Mouse (Mus musculus): ENCODE results near the gene Tnfrsf17. TPM values are rescaled to one million over a fixed set of nuclear protein-coding genes. Genes with fewer than 3 reads are reported as not detected.
"Not testable (repeated sequence)": the region's sequence is repeated elsewhere in the genome, so short reads cannot be mapped to it uniquely, and the experiment has no call there.

The Tnfrsf17 gene
- polyA plus RNA-seq, 1 experiment from 2014 or later: not detected

GRCm38 (mm10) chr16:11360576-11360975 lies 47.0 kb downstream of the Tnfrsf17 start:
- H3K27me3 ChIP-seq (replicated peaks; ENCODE audit: low read depth, poor library complexity, severe bottlenecking); H3K4me3 ChIP-seq; H3K27ac ChIP-seq (replicated peaks); DNase-seq (ENCODE audit: low spot score); H3K36me3 ChIP-seq (replicated peaks); H3K4me1 ChIP-seq; H3K9me3 ChIP-seq: not testable (repeated sequence)
- 82% methylated on average over 2 of the region's 2 CpGs for WGBS

- no peak overlapping the region for H3K27ac ChIP-seq (replicated peaks)
- no peaks in the 10 kb centered on the region for H3K36me3 ChIP-seq (replicated peaks)
- H3K4me1 ChIP-seq: peaks cover 19% of the 10 kb centered on the region
- no peak for DNase-seq (ENCODE audit: low spot score)
- no peaks in the 10 kb centered on the region for H3K27me3 ChIP-seq (replicated peaks; ENCODE audit: low read depth, poor library complexity, severe bottlenecking)
- H3K9me3 ChIP-seq: no peaks in the 10 kb centered on the region
- 72% methylated on average over 5 of the region's 5 CpGs for WGBS
- no peak overlapping the region for H3K4me3 ChIP-seq
These were observed 52.0 kb downstream of the Tnfrsf17 start for GRCm38 (mm10) chr16:11365626-11366025.

- H3K9me3 ChIP-seq: no peaks in the 10 kb centered on the region
- no peaks in the 10 kb centered on the region for H3K36me3 ChIP-seq (replicated peaks)
- H3K27me3 ChIP-seq (replicated peaks; ENCODE audit: low read depth, poor library complexity, severe bottlenecking): no peaks in the 10 kb centered on the region
- H3K27ac ChIP-seq (replicated peaks): no peak overlapping the region
- peaks cover 19% of the 10 kb centered on the region for H3K4me1 ChIP-seq
- WGBS: 69% methylated on average over 1 of the region's 1 CpGs
- H3K4me3 ChIP-seq: no peak overlapping the region
- no peak for DNase-seq (ENCODE audit: low spot score)
These were observed 53.2 kb downstream of the Tnfrsf17 start for GRCm38 (mm10) chr16:11366851-11367250.

GRCm38 (mm10) chr16:11368412-11368811 lies 54.8 kb downstream of the Tnfrsf17 start:
- Histone ChIP-seq H3K36me3 (replicated peaks) (no peaks in the 10 kb centered on the region), H3K27me3 (replicated peaks; ENCODE audit: low read depth, poor library complexity, severe bottlenecking) (no peaks in the 10 kb centered on the region)
- 88% methylated on average over 3 of the region's 3 CpGs for WGBS

GRCm38 (mm10) chr16:11369162-11369561 lies 55.5 kb downstream of the Tnfrsf17 start:
- H3K4me3 ChIP-seq: no peak overlapping the region
- no peak for DNase-seq (ENCODE audit: low spot score)
- H3K4me1 ChIP-seq: peaks cover 19% of the 10 kb centered on the region
- H3K36me3 ChIP-seq (replicated peaks): no peaks in the 10 kb centered on the region
- no peak overlapping the region for H3K27ac ChIP-seq (replicated peaks)
- H3K9me3 ChIP-seq: no peaks in the 10 kb centered on the region
- H3K27me3 ChIP-seq (replicated peaks; ENCODE audit: low read depth, poor library complexity, severe bottlenecking): no peaks in the 10 kb centered on the region
- WGBS: 54% methylated on average over 4 of the region's 4 CpGs

More at GRCm38 (mm10) chr16:11368412-11368811, 54.8 kb downstream of the Tnfrsf17 start:
- peaks cover 19% of the 10 kb centered on the region for H3K4me1 ChIP-seq
- H3K4me3 ChIP-seq: no peak overlapping the region
- no peak overlapping the region for H3K27ac ChIP-seq (replicated peaks)
- no peak for DNase-seq (ENCODE audit: low spot score)
- H3K9me3 ChIP-seq: no peaks in the 10 kb centered on the region

- Histone ChIP-seq H3K4me1 (peaks cover 19% of the 10 kb centered on the region), H3K9me3 (no peaks in the 10 kb centered on the region), H3K36me3 (replicated peaks) (no peaks in the 10 kb centered on the region), H3K4me3 (no peak overlapping the region), H3K27ac (replicated peaks) (no peak overlapping the region), H3K27me3 (replicated peaks; ENCODE audit: low read depth, poor library complexity, severe bottlenecking) (no peaks in the 10 kb centered on the region)
- 9% methylated on average over 1 of the region's 1 CpGs for WGBS
- DNase-seq (ENCODE audit: low spot score): no peak
These were observed 56.0 kb downstream of the Tnfrsf17 start for GRCm38 (mm10) chr16:11369642-11370041.

Other genes starting within 250 kb of the Tnfrsf17 start
- gene Litaf, start 247.7 kb upstream of the Tnfrsf17 start, polyA plus RNA-seq (2016; fragmentation: Nextera tagmentation; extraction: Ambion mirVana): 97.3 and 115 TPM in 2 replicates
- 27.9 and 28.7 TPM in 2 replicates for gene Txndc11, start 179.2 kb upstream of the Tnfrsf17 start, polyA plus RNA-seq (2016; fragmentation: Nextera tagmentation; extraction: Ambion mirVana)
- gene Zc3h7a, start 137.4 kb upstream of the Tnfrsf17 start, polyA plus RNA-seq (2016; fragmentation: Nextera tagmentation; extraction: Ambion mirVana): 83.7 and 88.5 TPM in 2 replicates
- 290 and 300 TPM in 2 replicates for gene Rsl1d1, start 110.5 kb upstream of the Tnfrsf17 start, polyA plus RNA-seq (2016; fragmentation: Nextera tagmentation; extraction: Ambion mirVana)
- gene Gspt1, start 59.5 kb upstream of the Tnfrsf17 start, polyA plus RNA-seq (2016; fragmentation: Nextera tagmentation; extraction: Ambion mirVana): 93.2 and 98.2 TPM in 2 replicates
- gene Snx29, start 9.1 kb downstream of the Tnfrsf17 start, polyA plus RNA-seq (2016; fragmentation: Nextera tagmentation; extraction: Ambion mirVana): 10.7 and 12.1 TPM in 2 replicates